Comparison of ENCODE assay signal across 11 mouse cellular contexts in genomic region chr17:36136299-36136848, GRCm38 (mm10). TPM values are rescaled to one million over a fixed set of nuclear protein-coding genes. Genes with fewer than 3 reads are reported as not detected.
"Had no signal": no experiment of that assay in that cellular context is flagged by ENCODE, and none has a peak within 500 bp of the region (broad histone marks: within the 10 kb centered on the region; RNA-seq: fewer than 3 reads in every experiment).

No protein-coding gene starts in this region.

RNA-seq across cellular contexts. Expression of gene Gm7030, which starts 7.1 kb away (rescaled TPM):
- polyA plus RNA-seq: neural tube, embryonic 12.5 days; neural tube, embryonic 13.5 days; neural tube, embryonic 14.5 days; neural tube, embryonic 15.5 days; spleen, adult 2 months; stomach, embryonic 14.5 days; stomach, embryonic 15.5 days; stomach, postnatal 0 days; testis, adult 2 months; urinary bladder, adult 2 months had no signal

RNA-seq across cellular contexts. Expression of gene Gm19684, which starts 14.9 kb away (rescaled TPM):
- polyA plus RNA-seq: neural tube, embryonic 12.5 days; neural tube, embryonic 13.5 days; neural tube, embryonic 14.5 days; neural tube, embryonic 15.5 days; stomach, embryonic 14.5 days; stomach, embryonic 15.5 days; stomach, embryonic 16.5 days; stomach, postnatal 0 days; testis, adult 2 months had no signal

RNA-seq across cellular contexts. Expression of gene Gm8909, which starts 32.0 kb away (rescaled TPM):
- polyA plus RNA-seq: neural tube, embryonic 13.5 days; neural tube, embryonic 14.5 days; neural tube, embryonic 15.5 days; urinary bladder, adult 2 months had no signal

RNA-seq across cellular contexts. Expression of gene H2-T3, which starts 53.7 kb away (rescaled TPM):
- polyA plus RNA-seq: neural tube, embryonic 12.5 days; neural tube, embryonic 13.5 days; neural tube, embryonic 14.5 days; neural tube, embryonic 15.5 days; spleen, adult 2 months; stomach, embryonic 14.5 days; stomach, postnatal 0 days; testis, adult 2 months had no signal
